16 mouse cellular contexts compared by ENCODE assay signal in the genomic region with DNA sequence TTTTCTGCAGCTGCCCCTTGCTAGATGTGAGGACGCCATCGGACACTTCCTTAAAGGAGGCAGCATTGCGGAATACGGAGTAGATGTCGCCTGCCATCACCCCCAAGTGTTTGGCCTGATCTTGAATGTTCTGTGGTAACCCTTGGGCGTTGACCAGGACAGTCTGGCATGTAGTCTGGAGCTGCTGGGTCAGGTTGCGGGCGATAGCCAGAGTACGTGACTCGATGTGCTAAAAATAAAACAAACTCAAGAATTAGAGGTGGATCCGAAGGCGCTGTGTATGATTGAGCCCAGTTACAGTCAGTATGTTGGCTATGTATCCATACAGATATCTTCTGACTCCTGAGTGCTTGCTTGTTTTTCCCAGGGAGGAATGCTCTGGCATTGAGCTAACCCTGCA. TPM values are rescaled to one million over a fixed set of nuclear protein-coding genes. Genes with fewer than 3 reads are reported as not detected.
DNase-seq lines count a peak whose midpoint lies in the region; ATAC-seq and TF ChIP-seq lines count a peak whose summit lies in the region.
"Had no signal": no experiment of that assay in that cellular context is flagged by ENCODE, and none has a peak within 500 bp of the region (broad histone marks: within the 10 kb centered on the region; RNA-seq: fewer than 3 reads in every experiment).

No protein-coding gene starts in this region.

- no peak for TF ChIP-seq EP300 in lung, postnatal 0 days (IDR thresholded peaks at IDR 0.05)
- TF ChIP-seq EP300 in liver, postnatal 0 days (IDR thresholded peaks at IDR 0.05; ENCODE audit: low read depth), result no peak

- H3K9ac ChIP-seq in heart, embryonic 15.5 days, result no peak overlapping the region
- H3K9ac ChIP-seq in lung, postnatal 0 days (replicated peaks; ENCODE audit: low read depth), result no peak overlapping the region
- no peak overlapping the region for H3K9ac ChIP-seq in hindbrain, embryonic 13.5 days
- H3K9ac ChIP-seq in liver, postnatal 0 days (replicated peaks), result no peak overlapping the region
- H3K9ac ChIP-seq: embryonic facial prominence, embryonic 13.5 days had no signal

- peaks cover 6% of the 10 kb centered on the region for H3K4me1 ChIP-seq in heart, embryonic 15.5 days (replicated peaks)
- H3K4me1 ChIP-seq in lung, postnatal 0 days (ENCODE audit: insufficient read depth, low read depth, low read length), result no peaks in the 10 kb centered on the region
- no peaks in the 10 kb centered on the region for H3K4me1 ChIP-seq in hindbrain, embryonic 13.5 days (replicated peaks)
- H3K4me1 ChIP-seq in liver, postnatal 0 days (ENCODE audit: insufficient read depth), result no peaks in the 10 kb centered on the region
- H3K4me1 ChIP-seq: embryonic facial prominence, embryonic 13.5 days; forebrain, embryonic 10.5 days; midbrain, embryonic 10.5 days had no signal

- no peak for TF ChIP-seq CTCF in lung, postnatal 0 days (IDR thresholded peaks at IDR 0.05)
- no peak for TF ChIP-seq CTCF in liver, postnatal 0 days (IDR thresholded peaks at IDR 0.05; ENCODE audit: low read depth)

- peak overlapping the region; percentile 69 for H3K27ac ChIP-seq in heart, embryonic 15.5 days
- no peak overlapping the region for H3K27ac ChIP-seq in lung, postnatal 0 days (ENCODE audit: low read length)
- no peak overlapping the region for H3K27ac ChIP-seq in hindbrain, embryonic 13.5 days
- no peak overlapping the region for H3K27ac ChIP-seq in liver, postnatal 0 days (ENCODE audit: low read depth)
- H3K27ac ChIP-seq: embryonic facial prominence, embryonic 13.5 days; forebrain, embryonic 10.5 days; midbrain, embryonic 10.5 days had no signal

- H3K36me3 ChIP-seq in heart, embryonic 15.5 days, result peaks cover 50% of the 10 kb centered on the region
- H3K36me3 ChIP-seq in lung, postnatal 0 days (ENCODE audit: insufficient read depth, low read length), result peaks cover 30% of the 10 kb centered on the region
- H3K36me3 ChIP-seq in hindbrain, embryonic 13.5 days, result peaks cover 60% of the 10 kb centered on the region
- peaks cover 55% of the 10 kb centered on the region for H3K36me3 ChIP-seq in liver, postnatal 0 days (replicated peaks; ENCODE audit: insufficient read depth, low read length)

- no peak overlapping the region for H3K4me3 ChIP-seq in heart, embryonic 15.5 days
- H3K4me3 ChIP-seq in lung, postnatal 0 days (ENCODE audit: low read depth, low read length), result no peak overlapping the region
- no peak overlapping the region for H3K4me3 ChIP-seq in hindbrain, embryonic 13.5 days
- no peak overlapping the region for H3K4me3 ChIP-seq in liver, postnatal 0 days (ENCODE audit: low read depth, low read length)
- H3K4me3 ChIP-seq: embryonic facial prominence, embryonic 13.5 days; forebrain, embryonic 10.5 days; midbrain, embryonic 10.5 days had no signal

- H3K9me3 ChIP-seq in heart, embryonic 15.5 days (replicated peaks), result no peaks in the 10 kb centered on the region
- H3K9me3 ChIP-seq in lung, postnatal 0 days (ENCODE audit: low read length), result no peaks in the 10 kb centered on the region
- H3K9me3 ChIP-seq in hindbrain, embryonic 13.5 days, result no peaks in the 10 kb centered on the region
- H3K9me3 ChIP-seq in liver, postnatal 0 days (ENCODE audit: low read length), result no peaks in the 10 kb centered on the region
- H3K9me3 ChIP-seq: embryonic facial prominence, embryonic 13.5 days; forebrain, embryonic 10.5 days; midbrain, embryonic 10.5 days had no signal

- DNase-seq in adrenal gland, postnatal 14 days, result peak; percentile 66
- no peak for DNase-seq in adrenal gland, adult 8-10 months
- peak; percentile 77 for DNase-seq in gastrocnemius, postnatal 25 days
- peak; percentile 79 for DNase-seq in lung, postnatal 0 days (ENCODE audit: low spot score)
- no peak for DNase-seq in testis, postnatal 10 days (ENCODE audit: low spot score)
- no peak for DNase-seq in liver, postnatal 0 days
- DNase-seq: cerebellum, postnatal 36 days; kidney, postnatal 14 days; layer of hippocampus, adult 9-11 months; right cerebral cortex, adult 18-20 months had no signal

- H3K4me2 ChIP-seq in heart, embryonic 15.5 days, result no peak overlapping the region
- H3K4me2 ChIP-seq in lung, postnatal 0 days (replicated peaks; ENCODE audit: low read depth, low read length), result no peak overlapping the region
- H3K4me2 ChIP-seq in hindbrain, embryonic 13.5 days, result no peak overlapping the region
- no peak overlapping the region for H3K4me2 ChIP-seq in liver, postnatal 0 days (ENCODE audit: low read depth, low read length)
- H3K4me2 ChIP-seq: embryonic facial prominence, embryonic 13.5 days had no signal

- no peaks in the 10 kb centered on the region for H3K27me3 ChIP-seq in heart, embryonic 15.5 days
- no peaks in the 10 kb centered on the region for H3K27me3 ChIP-seq in lung, postnatal 0 days (replicated peaks; ENCODE audit: insufficient read depth, low read length)
- H3K27me3 ChIP-seq in hindbrain, embryonic 13.5 days, result no peaks in the 10 kb centered on the region
- H3K27me3 ChIP-seq in liver, postnatal 0 days (ENCODE audit: insufficient read depth, low read length), result no peaks in the 10 kb centered on the region
- H3K27me3 ChIP-seq: embryonic facial prominence, embryonic 13.5 days had no signal

- ATAC-seq in heart, embryonic 15.5 days (replicated peaks; ENCODE audit: insufficient number of reproducible peaks, insufficient read depth, low FRiP score, low read depth), result peak; percentile 76
- peak; percentile 84 for ATAC-seq in lung, postnatal 0 days
- no peak for ATAC-seq in hindbrain, embryonic 13.5 days (ENCODE audit: low FRiP score)
- no peak for ATAC-seq in liver, postnatal 0 days
- ATAC-seq: inflammation-experienced regulatory T-cells, adult 6 months had no signal

- WGBS in heart, embryonic 15.5 days, result 57% methylated on average over 12 of the region's 12 CpGs
- WGBS in lung, postnatal 0 days, result 73% methylated on average over 12 of the region's 12 CpGs
- 97% methylated on average over 12 of the region's 12 CpGs for WGBS in hindbrain, embryonic 13.5 days
- WGBS in liver, postnatal 0 days (ENCODE audit: insufficient replicate concordance), result 88% methylated on average over 12 of the region's 12 CpGs

RNA-seq across cellular contexts. Expression of a gene that starts 12.7 kb away (rescaled TPM):
- 257 and 311 TPM in 2 replicates for total RNA-seq in adrenal gland, postnatal 14 days (2021)
- 100 to 1,000 TPM; 294 to 506 (median 406) TPM for total RNA-seq in adrenal gland, adult 8-10 months (2022)
- 10 to 100 TPM; 58.2 to 75.2 TPM for total RNA-seq in gastrocnemius, postnatal 25 days (2021)
- polyA plus RNA-seq in heart, embryonic 15.5 days (2015; fragmentation: Nextera tagmentation; extraction: Ambion mirVana), result 62.8 and 71.7 TPM in 2 replicates
- 220 and 252 TPM in 2 replicates for polyA plus RNA-seq in lung, postnatal 0 days (2015; fragmentation: Nextera tagmentation; extraction: Ambion mirVana)
- 53.4 and 55.0 TPM in 2 replicates for polyA plus RNA-seq in hindbrain, embryonic 13.5 days (2015; fragmentation: Nextera tagmentation; extraction: Ambion mirVana)
- polyA plus RNA-seq in liver, postnatal 0 days (2015; fragmentation: Nextera tagmentation; extraction: Ambion mirVana), result 451 and 487 TPM in 2 replicates

RNA-seq across cellular contexts. Expression of a gene that starts 45.3 kb away (rescaled TPM):
- total RNA-seq in adrenal gland, postnatal 14 days (2021), result 8.3 and 10.9 TPM in 2 replicates
- 10 to 100 TPM; 10.2 to 14.5 (median 10.8) TPM for total RNA-seq in adrenal gland, adult 8-10 months (2022)
- 1 to 10 TPM; 4.8 to 5.5 TPM for total RNA-seq in gastrocnemius, postnatal 25 days (2021)
- polyA plus RNA-seq in heart, embryonic 15.5 days (2015; fragmentation: Nextera tagmentation; extraction: Ambion mirVana), result 7.6 and 9.2 TPM in 2 replicates
- polyA plus RNA-seq in lung, postnatal 0 days (2015; fragmentation: Nextera tagmentation; extraction: Ambion mirVana), result 4.7 and 5.3 TPM in 2 replicates
- polyA plus RNA-seq in hindbrain, embryonic 13.5 days (2015; fragmentation: Nextera tagmentation; extraction: Ambion mirVana), result 7.4 and 9.9 TPM in 2 replicates
- polyA plus RNA-seq in liver, postnatal 0 days (2015; fragmentation: Nextera tagmentation; extraction: Ambion mirVana), result 4.4 and 5.9 TPM in 2 replicates

Comparison
In these comparisons a context has a peak if more than half of its experiments do, and no peak if none do; other contexts are left out.
1. DNase-seq: peak in adrenal gland, postnatal 14 days (single experiment), gastrocnemius, postnatal 25 days (single experiment) and lung, postnatal 0 days (single experiment); none in adrenal gland, adult 8-10 months (single experiment), testis, postnatal 10 days (single experiment) and liver, postnatal 0 days (single experiment).
2. ATAC-seq: peak in heart, embryonic 15.5 days (single experiment) and lung, postnatal 0 days (single experiment); none in hindbrain, embryonic 13.5 days (single experiment) and liver, postnatal 0 days (single experiment).